In the genomic region with DNA sequence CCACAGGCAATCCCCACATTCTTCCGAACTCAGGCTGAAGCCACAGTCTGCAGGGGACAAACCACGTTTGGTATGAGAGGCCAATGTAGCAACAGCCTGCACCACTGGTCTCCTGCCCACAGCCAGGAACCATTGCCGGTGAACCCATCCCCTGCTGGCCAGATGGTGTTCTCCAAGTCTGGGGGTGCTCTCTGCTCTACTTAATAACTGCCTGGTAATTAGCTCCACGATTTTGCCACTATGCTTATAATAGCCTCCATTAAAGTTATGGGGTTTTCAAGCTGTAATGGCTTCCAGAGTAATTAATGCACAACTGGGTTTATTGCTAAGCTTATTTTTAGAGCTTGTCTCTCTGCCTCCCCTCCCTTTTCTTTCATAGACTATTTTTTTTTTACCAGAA, we compare ENCODE assay signal across 24 mouse cellular contexts. TPM values are rescaled to one million over a fixed set of nuclear protein-coding genes. Genes with fewer than 3 reads are reported as not detected.
"Had no signal": no experiment of that assay in that cellular context is flagged by ENCODE, and none has a peak within 500 bp of the region (broad histone marks: within the 10 kb centered on the region; RNA-seq: fewer than 3 reads in every experiment).

No protein-coding gene starts in this region.

- H3K4me1 ChIP-seq: kidney, embryonic 15.5 days; limb, embryonic 10.5 days; limb, embryonic 13.5 days; liver, embryonic 12.5 days; liver, embryonic 15.5 days; lung, embryonic 15.5 days; megakaryocyte, embryonic 14.5 days; midbrain, embryonic 13.5 days had no signal

- ATAC-seq: liver, embryonic 12.5 days; midbrain, embryonic 13.5 days had no signal

- DNase-seq: kidney, adult 11 months; kidney, adult 8-10 months; kidney, postnatal 10 days; kidney, postnatal 36 days; layer of hippocampus, adult 9-11 months; liver; lung, adult 18-20 months; lung, postnatal 10 days; lung, postnatal 36 days; retina, postnatal 1 day; right cerebral cortex, postnatal 25 days; spleen, adult 18-20 months; thymus, adult 18-20 months; thymus, postnatal 36 days had no signal

- H3K9ac ChIP-seq: kidney, embryonic 15.5 days; limb, embryonic 13.5 days; liver, embryonic 12.5 days; liver, embryonic 15.5 days; lung, embryonic 15.5 days; midbrain, embryonic 13.5 days had no signal

- H3K27ac ChIP-seq: kidney, embryonic 15.5 days; limb, embryonic 10.5 days; limb, embryonic 13.5 days; liver, embryonic 12.5 days; liver, embryonic 15.5 days; lung, embryonic 15.5 days; midbrain, embryonic 10.5 days; midbrain, embryonic 13.5 days had no signal

- H3K4me3 ChIP-seq: kidney, embryonic 15.5 days; limb, embryonic 10.5 days; limb, embryonic 13.5 days; liver, embryonic 12.5 days; liver, embryonic 15.5 days; lung, embryonic 15.5 days; megakaryocyte, embryonic 14.5 days; midbrain, embryonic 10.5 days; midbrain, embryonic 13.5 days had no signal

- H3K36me3 ChIP-seq: kidney, embryonic 15.5 days; limb, embryonic 10.5 days; limb, embryonic 13.5 days; liver, embryonic 12.5 days; liver, embryonic 15.5 days; lung, embryonic 15.5 days had no signal

- H3K4me2 ChIP-seq: kidney, embryonic 15.5 days; limb, embryonic 13.5 days; liver, embryonic 12.5 days; liver, embryonic 15.5 days; lung, embryonic 15.5 days; midbrain, embryonic 13.5 days had no signal

- H3K9me3 ChIP-seq: kidney, embryonic 15.5 days; limb, embryonic 10.5 days; limb, embryonic 13.5 days; liver, embryonic 12.5 days; liver, embryonic 15.5 days; lung, embryonic 15.5 days; midbrain, embryonic 10.5 days; midbrain, embryonic 13.5 days had no signal

- H3K27me3 ChIP-seq: kidney, embryonic 15.5 days; limb, embryonic 13.5 days; liver, embryonic 12.5 days; liver, embryonic 15.5 days; lung, embryonic 15.5 days; megakaryocyte, embryonic 14.5 days; midbrain, embryonic 13.5 days had no signal

RNA-seq across cellular contexts. Expression of a gene that starts 15.4 kb away (rescaled TPM):
- total RNA-seq: neutrophil, adult 5-6 weeks had no signal
- polyA plus RNA-seq: liver, embryonic 12.5 days; liver, embryonic 15.5 days had no signal

RNA-seq across cellular contexts. Expression of a gene that starts 57.4 kb away (rescaled TPM):
- total RNA-seq: neutrophil, adult 5-6 weeks had no signal
